In genomic region chr14:34501447-34501803, GRCm38 (mm10) we compare ENCODE assay signal across 8 mouse cellular contexts. TPM values are rescaled to one million over a fixed set of nuclear protein-coding genes. Genes with fewer than 3 reads are reported as not detected.
DNase-seq lines count a peak whose midpoint lies in the region; ATAC-seq and TF ChIP-seq lines count a peak whose summit lies in the region.

No protein-coding gene starts in this region.

- DNase-seq in lung, embryonic 14.5 days, result peak; percentile 56
- no peak for DNase-seq in lung, postnatal 4 days
- peak; percentile 17 for DNase-seq in brain, adult 2 months (ENCODE audit: low read depth, low spot score)
- peak; percentile 48 for DNase-seq in hindbrain, embryonic 11.5 days (ENCODE audit: low spot score)
- DNase-seq in urinary bladder, postnatal 14 days (ENCODE audit: low spot score), result no peak
- DNase-seq in urinary bladder, adult 2 months (ENCODE audit: low spot score), result no peak
- no peak for DNase-seq in right cerebral cortex, postnatal 25 days

- H3K9ac ChIP-seq in lung, embryonic 14.5 days, result peak overlapping the region; percentile 98
- peak overlapping the region; percentile 88 for H3K9ac ChIP-seq in hindbrain, embryonic 11.5 days (ENCODE audit: low read depth, low read length)
- H3K9ac ChIP-seq in midbrain, embryonic 13.5 days (replicated peaks), result peak overlapping the region; percentile 93

- H3K9me3 ChIP-seq in lung, embryonic 14.5 days (ENCODE audit: low read depth, low read length), result no peaks in the 10 kb centered on the region
- H3K9me3 ChIP-seq in hindbrain, embryonic 11.5 days (ENCODE audit: control insufficient read depth, low read length), result no peaks in the 10 kb centered on the region
- no peaks in the 10 kb centered on the region for H3K9me3 ChIP-seq in midbrain, embryonic 13.5 days

- no peak for ATAC-seq in lung, embryonic 14.5 days (ENCODE audit: insufficient read depth)
- ATAC-seq in hindbrain, embryonic 11.5 days (ENCODE audit: low FRiP score), result no peak
- ATAC-seq in midbrain, embryonic 13.5 days, result no peak

- under 1% methylated on average over 16 of the region's 16 CpGs for WGBS in lung, embryonic 14.5 days
- 0% methylated on average over 16 of the region's 16 CpGs for WGBS in hindbrain, embryonic 11.5 days
- under 1% methylated on average over 16 of the region's 16 CpGs for WGBS in midbrain, embryonic 13.5 days

- peaks cover 19% of the 10 kb centered on the region; the same call in 1 of the 2 replicates for H3K4me1 ChIP-seq in lung, embryonic 14.5 days (ENCODE audit: insufficient read depth)
- H3K4me1 ChIP-seq in hindbrain, embryonic 11.5 days (replicated peaks; ENCODE audit: control insufficient read depth, insufficient read depth, low read length), result no peaks in the 10 kb centered on the region; the same call in 1 of the 2 replicates
- peaks cover 50% of the 10 kb centered on the region for H3K4me1 ChIP-seq in midbrain, embryonic 13.5 days (replicated peaks)

- TF ChIP-seq CTCF in lung, embryonic 14.5 days (IDR thresholded peaks at IDR 0.05; ENCODE audit: low read depth), result no peak

- peak overlapping the region; percentile 91 for H3K4me3 ChIP-seq in lung, embryonic 14.5 days (ENCODE audit: low read depth, low read length)
- H3K4me3 ChIP-seq in hindbrain, embryonic 11.5 days (ENCODE audit: low read depth, low read length), result peak overlapping the region; percentile 81
- H3K4me3 ChIP-seq in midbrain, embryonic 13.5 days (replicated peaks), result peak overlapping the region; percentile 90

- H3K4me2 ChIP-seq in lung, embryonic 14.5 days, result peak overlapping the region; percentile 72
- peak overlapping the region; percentile 45 for H3K4me2 ChIP-seq in hindbrain, embryonic 11.5 days (replicated peaks; ENCODE audit: low read depth, low read length)
- peak overlapping the region; percentile 62 for H3K4me2 ChIP-seq in midbrain, embryonic 13.5 days (replicated peaks)

- no peaks in the 10 kb centered on the region for H3K36me3 ChIP-seq in lung, embryonic 14.5 days (ENCODE audit: insufficient read depth)
- H3K36me3 ChIP-seq in hindbrain, embryonic 11.5 days (ENCODE audit: control insufficient read depth, insufficient read depth, low read length), result no peaks in the 10 kb centered on the region
- no peaks in the 10 kb centered on the region for H3K36me3 ChIP-seq in midbrain, embryonic 13.5 days

- H3K27me3 ChIP-seq in lung, embryonic 14.5 days (ENCODE audit: insufficient read depth, low read length), result no peaks in the 10 kb centered on the region
- no peaks in the 10 kb centered on the region for H3K27me3 ChIP-seq in hindbrain, embryonic 11.5 days (ENCODE audit: control insufficient read depth, insufficient read depth, low read length)
- no peaks in the 10 kb centered on the region for H3K27me3 ChIP-seq in midbrain, embryonic 13.5 days

- peak overlapping the region; percentile 98 for H3K27ac ChIP-seq in lung, embryonic 14.5 days (ENCODE audit: low read depth)
- H3K27ac ChIP-seq in hindbrain, embryonic 11.5 days (ENCODE audit: low read depth, low read length), result no peak overlapping the region
- peak overlapping the region; percentile 96 for H3K27ac ChIP-seq in midbrain, embryonic 13.5 days

RNA-seq across cellular contexts. Expression of gene Bmpr1a, which starts 1.7 kb away (rescaled TPM):
- polyA plus RNA-seq in lung, embryonic 14.5 days (2014; fragmentation: Nextera tagmentation; extraction: Ambion mirVana), result 51.1 and 52.7 TPM in 2 replicates
- polyA plus RNA-seq in hindbrain, embryonic 11.5 days (2014; fragmentation: Nextera tagmentation; extraction: Ambion mirVana), result 44.9 and 48.9 TPM in 2 replicates
- polyA plus RNA-seq in midbrain, embryonic 13.5 days (2015; fragmentation: Nextera tagmentation; extraction: Ambion mirVana), result 18.1 and 21.4 TPM in 2 replicates
- 47.7 and 56.2 TPM in 2 replicates for polyA plus RNA-seq in urinary bladder, adult 2 months (2012; rRNA removed)

RNA-seq across cellular contexts. Expression of gene 9230112D13Rik, which starts 21.2 kb away (rescaled TPM):
- not detected in 2 replicates for polyA plus RNA-seq in lung, embryonic 14.5 days (2014; fragmentation: Nextera tagmentation; extraction: Ambion mirVana)
- polyA plus RNA-seq in hindbrain, embryonic 11.5 days (2014; fragmentation: Nextera tagmentation; extraction: Ambion mirVana), result not detected in 2 replicates
- not detected in 2 replicates for polyA plus RNA-seq in midbrain, embryonic 13.5 days (2015; fragmentation: Nextera tagmentation; extraction: Ambion mirVana)
- polyA plus RNA-seq in urinary bladder, adult 2 months (2012; rRNA removed), result 0.08 TPM in 1 of 2 replicates, not detected in the other

Comparison
In these comparisons a context has a peak if more than half of its experiments do, and no peak if none do; other contexts are left out.
1. DNase-seq: peak in lung, embryonic 14.5 days (single experiment), brain, adult 2 months (single experiment) and hindbrain, embryonic 11.5 days (single experiment); none in lung, postnatal 4 days (0 of 2), urinary bladder, postnatal 14 days (single experiment), urinary bladder, adult 2 months (single experiment) and right cerebral cortex, postnatal 25 days (single experiment).
2. Peak in every context shown above with its lines, with median percentiles within 50 percentile points of each other: H3K4me2 ChIP-seq, H3K4me3 ChIP-seq and H3K9ac ChIP-seq.